Mouse (Mus musculus) heart, adult 2 months (tissue): ENCODE results near the gene Acta2. TPM values are rescaled to one million over a fixed set of nuclear protein-coding genes. Genes with fewer than 3 reads are reported as not detected.

Source experiments
- DNase-seq, 2 experiments: peaks; one replicate each; pipeline ENCODE4 v3.0.0; 2021
- H3K27ac ChIP-seq: fragments of 200-600 bp; 2 replicates; pipeline ENCODE4 v1.8.1; 2022
- H3K27me3 ChIP-seq: fragments of 200-500 bp; 2 replicates; pipeline ENCODE4 v1.6.1; 2012; ENCODE audit warnings: mild to moderate bottlenecking, low read length, inconsistent platforms, mixed read lengths; ENCODE audit not compliant: control insufficient read depth, insufficient read depth
- H3K36me3 ChIP-seq: fragments of 200-500 bp; 2 replicates; pipeline ENCODE4 v1.6.1; 2012; ENCODE audit warnings: low read length, inconsistent platforms; ENCODE audit not compliant: control insufficient read depth, insufficient read depth
- H3K4me1 ChIP-seq: fragments of 200-500 bp; 2 replicates; pipeline ENCODE4 v1.6.1; 2011; ENCODE audit warnings: low read length; ENCODE audit not compliant: control insufficient read depth, insufficient read depth
- H3K4me3 ChIP-seq: fragments of 200-600 bp; 2 replicates; pipeline ENCODE4 v1.8.1; 2022
- H3K79me2 ChIP-seq: fragments of 200-500 bp; replicated peaks from 2 replicates; pipeline ENCODE4 v1.6.1; 2012; ENCODE audit warnings: mild to moderate bottlenecking, inconsistent platforms, low read length, moderate library complexity, mixed read lengths; ENCODE audit not compliant: control insufficient read depth, insufficient read depth
- H3K9ac ChIP-seq: fragments of 200-500 bp; 2 replicates; pipeline ENCODE4 v1.6.1; 2012; ENCODE audit warnings: low read depth, mild to moderate bottlenecking, control low read depth, inconsistent platforms, low read length, mixed read lengths
- CTCF ChIP-seq: fragments of 200-600 bp; IDR thresholded peaks from 2 replicates; pipeline ENCODE4 v1.8.1; 2022; ENCODE audit warnings: antibody characterized with exemption, mild to moderate bottlenecking, moderate library complexity
- EP300 ChIP-seq: fragments of 200-500 bp; IDR thresholded peaks from 2 replicates; pipeline ENCODE4 v1.6.1; 2011; ENCODE audit warnings: low read depth, low read length, control low read depth; ENCODE audit not compliant: insufficient read depth
- POLR2A ChIP-seq: fragments of 200-500 bp; IDR thresholded peaks from 2 replicates; pipeline ENCODE4 v1.6.1; 2011; ENCODE audit warnings: mild to moderate bottlenecking, low read depth, low read length, control low read depth; ENCODE audit not compliant: insufficient read depth
- WGBS: fragments of 180-500 bp; shearing (Covaris S2); methylation state at CpG from one replicate; pipeline ENCODE4 v1.1.7; 2018; 5-methylcytosine and 5-hydroxymethylcytosine counted together
- intact Hi-C: fragments of 180-260 bp; cut with DNase I; formaldehyde crosslinking; loops from one replicate; pipeline ENCODE4 v1.15.1; 2025
- polyA plus RNA-seq: library from polyadenylated mRNA; depleted of rRNA; stranded (reverse); fragments of >200 nt; gene quantifications from 2 replicates; pipeline ENCODE4 v1.2.3, GENCODE M21; 2012
- total RNA-seq, 2 experiments: library from RNA; stranded (reverse); gene quantifications; 2 replicates each; pipeline ENCODE4 v1.2.3; 2021

Gene Acta2
- total and polyA plus RNA-seq, 3 experiments: 134 to 517 (median 152) TPM

- H3K27me3 ChIP-seq: no peaks in the 10 kb centered on the region
- peaks cover 13% of the 10 kb centered on the region for H3K36me3 ChIP-seq
- no peak overlapping the region for H3K4me3 ChIP-seq
- DNase-seq: no peak
- peaks cover 15% of the 10 kb centered on the region for H3K4me1 ChIP-seq
- intact Hi-C loops: no loop called here
- peaks cover 4% of the 10 kb centered on the region for H3K79me2 ChIP-seq
- TF ChIP-seq CTCF: no peak
- no peak for TF ChIP-seq EP300
- no peak for TF ChIP-seq POLR2A
- H3K9ac ChIP-seq: no peak overlapping the region
- 83% methylated on average over 3 of the region's 3 CpGs for WGBS
- H3K27ac ChIP-seq: no peak overlapping the region
Observed at GRCm38 (mm10) chr19:34293376-34293947, 38.1 kb upstream of the Acta2 start.

DNA sequence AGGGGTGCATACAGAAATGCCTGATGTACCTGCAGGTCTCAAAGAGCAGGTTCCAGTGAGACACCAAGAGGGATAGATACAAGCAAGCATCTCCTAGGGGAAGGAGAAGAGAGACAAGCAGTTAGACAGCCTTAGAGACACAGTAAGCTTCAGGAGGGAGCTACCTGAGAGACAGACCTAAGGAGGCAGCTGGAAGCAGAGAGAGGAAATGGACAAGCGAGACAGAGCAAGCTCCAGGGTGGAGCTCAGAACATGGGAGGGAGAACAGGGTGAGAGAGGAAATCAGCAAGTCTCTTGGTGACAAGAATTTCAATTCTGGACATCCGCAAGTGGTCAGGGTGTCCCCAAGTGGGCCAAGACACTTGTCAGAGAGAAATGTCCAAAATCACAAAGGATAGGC, 37.3 kb upstream of the Acta2 start:
- peak overlapping the region; percentile 31 for H3K27ac ChIP-seq
- TF ChIP-seq EP300: no peak
- TF ChIP-seq CTCF: no peak
- TF ChIP-seq POLR2A: no peak
- 50% methylated on average over 2 of the region's 2 CpGs for WGBS
- intact Hi-C loops: no loop called here
- no peaks in the 10 kb centered on the region for H3K27me3 ChIP-seq
- no peak overlapping the region; the same call in 1 of the 2 replicates for H3K4me3 ChIP-seq
- peaks cover 7% of the 10 kb centered on the region for H3K36me3 ChIP-seq
- no peak for DNase-seq
- peak overlapping the region; percentile 19; the same call in 1 of the 2 replicates for H3K9ac ChIP-seq
- H3K4me1 ChIP-seq: peaks cover 17% of the 10 kb centered on the region
- H3K79me2 ChIP-seq: peaks cover 4% of the 10 kb centered on the region

DNA sequence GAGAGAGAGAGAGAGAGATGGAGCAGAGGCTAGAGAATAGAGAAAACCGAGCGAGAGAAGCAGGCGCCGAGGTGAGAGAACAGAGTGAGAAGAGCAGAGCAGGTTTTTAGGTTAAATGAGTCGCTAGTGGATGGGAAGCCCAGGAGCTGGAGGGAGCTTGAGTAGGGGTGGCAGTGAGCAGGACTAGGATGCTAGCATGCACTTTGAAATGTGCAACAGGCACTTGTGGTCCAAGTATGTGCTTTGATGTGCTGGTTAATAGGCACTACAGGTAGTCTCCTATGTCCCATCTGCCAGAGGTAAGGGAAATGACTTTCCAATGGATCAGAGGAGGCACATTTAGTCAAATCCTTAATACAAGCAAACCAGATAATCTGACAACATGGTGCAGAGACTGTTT, 36.6 kb upstream of the Acta2 start:
- DNase-seq: no peak
- Histone ChIP-seq H3K4me3 (peak overlapping the region; percentile 30; the same call in 1 of the 2 replicates), H3K27ac (no peak overlapping the region), H3K36me3 (peaks cover 7% of the 10 kb centered on the region), H3K27me3 (no peaks in the 10 kb centered on the region), H3K79me2 (peaks cover 4% of the 10 kb centered on the region), H3K9ac (peak overlapping the region; percentile 88), H3K4me1 (peaks cover 17% of the 10 kb centered on the region)
- 66% methylated on average over 5 of the region's 5 CpGs for WGBS
- TF ChIP-seq POLR2A (no peak), EP300 (no peak), CTCF (no peak)
- intact Hi-C loops: no loop called here

GRCm38 (mm10) chr19:34291379-34291778, 36.0 kb upstream of the Acta2 start:
- Histone ChIP-seq H3K79me2 (peaks cover 2% of the 10 kb centered on the region), H3K4me1 (peaks cover 17% of the 10 kb centered on the region), H3K36me3 (peaks cover 7% of the 10 kb centered on the region), H3K9ac (peak overlapping the region; percentile 88), H3K4me3 (peak overlapping the region; percentile 81), H3K27ac (peak overlapping the region; percentile 92), H3K27me3 (no peaks in the 10 kb centered on the region)
- no peak for TF ChIP-seq CTCF
- TF ChIP-seq POLR2A: 0 out of 2 replicates have a peak, but pooled peaks have one; percentile 38
- intact Hi-C loops: no loop called here
- WGBS: 13% methylated on average over 8 of the region's 8 CpGs
- peak in 1 of 2 experiments; percentile 35 for DNase-seq

GRCm38 (mm10) chr19:34290872-34291341, 35.5 kb upstream of the Acta2 start:
- intact Hi-C loops: no loop called here
- DNase-seq: peak in 1 of 2 experiments; percentile 28
- Histone ChIP-seq H3K36me3 (peaks cover 7% of the 10 kb centered on the region), H3K79me2 (no peaks in the 10 kb centered on the region; the same call in none of the 2 replicates), H3K27ac (peak overlapping the region; percentile 92), H3K4me3 (peak overlapping the region; percentile 81), H3K27me3 (no peaks in the 10 kb centered on the region), H3K9ac (peak overlapping the region; percentile 88), H3K4me1 (peaks cover 17% of the 10 kb centered on the region)
- no peak for TF ChIP-seq EP300
- no peak for TF ChIP-seq CTCF
- TF ChIP-seq POLR2A: no peak; the same call in 1 of the 2 replicates
- 2% methylated on average over 15 of the region's 15 CpGs for WGBS
